Mouse (Mus musculus) A20 (cell line): Measurements from ENCODE around the gene Ppp1r3e.

Source experiments
- DNase-seq: peaks from one replicate; pipeline ENCODE4 v3.0.0-alpha.2; 2011; ENCODE audit warnings: low read depth, low spot score

Gene Ppp1r3e

DNA sequence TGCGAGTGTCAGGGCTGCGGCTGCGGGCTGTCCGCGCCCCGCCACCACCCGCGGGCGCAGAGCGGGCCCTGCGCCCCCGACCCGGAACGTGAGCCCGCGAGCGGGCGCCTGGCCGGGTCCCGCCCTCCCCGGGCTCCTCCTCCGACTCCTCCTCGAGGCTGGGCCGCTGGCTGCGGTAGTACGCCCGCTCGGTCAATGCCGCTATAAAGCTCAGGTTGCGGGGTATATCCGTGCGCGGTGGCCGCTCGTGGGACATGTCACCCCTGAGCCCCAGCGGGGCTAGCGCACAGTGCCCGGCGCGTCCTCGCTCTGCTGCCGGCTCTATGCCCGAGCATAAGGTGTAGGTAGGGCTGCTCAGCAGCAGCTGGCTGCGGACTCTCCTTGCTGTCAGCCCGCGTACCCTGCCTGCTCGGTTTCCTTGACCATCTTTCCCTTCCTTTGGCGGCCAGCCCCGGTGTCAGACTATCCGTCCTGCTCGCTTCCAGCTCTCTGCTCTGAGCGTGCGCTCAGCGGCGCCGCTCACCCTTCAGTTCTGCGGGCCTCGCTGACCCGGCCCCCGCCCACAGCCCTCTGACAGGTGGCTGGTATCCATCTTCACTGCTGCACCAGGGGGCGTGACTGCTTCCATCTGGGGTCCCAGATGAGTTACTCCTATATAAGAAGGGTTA, at the start of gene Ppp1r3e:
Gene Ppp1r3e, minus strand, starts transcription at position 503 of the 668 bp plus-strand sequence.
- peak; percentile 90 for DNase-seq

DNA sequence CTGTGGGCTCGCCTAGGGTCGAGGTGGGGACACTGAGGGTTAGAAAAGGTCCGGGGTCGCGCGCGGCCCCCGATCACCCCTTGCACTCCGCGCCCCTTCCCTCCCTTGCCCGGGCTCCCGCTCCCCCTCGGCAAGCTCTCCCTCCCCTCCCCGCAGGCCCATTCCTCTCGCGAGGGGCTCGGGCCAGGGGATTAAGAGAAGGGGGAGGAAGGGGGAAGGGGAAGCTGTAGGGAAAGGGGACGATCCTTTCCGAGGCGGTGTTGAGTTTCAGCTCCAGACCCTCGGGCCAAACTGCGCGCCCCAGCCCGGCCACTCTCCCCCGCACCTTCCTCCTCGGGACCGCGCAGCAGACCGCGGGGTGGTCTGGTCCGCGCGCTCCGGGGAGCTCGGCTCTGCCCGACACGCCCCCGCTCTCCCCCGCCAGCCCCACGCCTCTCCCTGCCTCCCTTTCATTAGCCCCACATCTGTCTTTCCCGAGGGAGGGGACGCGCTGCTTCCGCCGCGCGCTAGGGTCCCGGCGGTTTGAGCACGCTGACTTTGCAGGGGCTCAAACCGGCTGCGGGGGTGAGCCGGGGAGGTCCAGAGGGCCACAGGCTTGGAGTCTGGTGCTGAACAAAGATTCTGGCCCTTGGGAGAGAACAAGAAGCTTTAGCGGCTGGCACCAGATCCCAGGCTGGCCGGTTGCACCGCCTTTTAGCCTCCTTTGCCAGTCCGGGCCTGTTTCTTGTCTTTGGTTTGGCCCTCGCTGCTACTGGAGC, 49.2 kb upstream of the Ppp1r3e start:
- no peak for DNase-seq

DNA sequence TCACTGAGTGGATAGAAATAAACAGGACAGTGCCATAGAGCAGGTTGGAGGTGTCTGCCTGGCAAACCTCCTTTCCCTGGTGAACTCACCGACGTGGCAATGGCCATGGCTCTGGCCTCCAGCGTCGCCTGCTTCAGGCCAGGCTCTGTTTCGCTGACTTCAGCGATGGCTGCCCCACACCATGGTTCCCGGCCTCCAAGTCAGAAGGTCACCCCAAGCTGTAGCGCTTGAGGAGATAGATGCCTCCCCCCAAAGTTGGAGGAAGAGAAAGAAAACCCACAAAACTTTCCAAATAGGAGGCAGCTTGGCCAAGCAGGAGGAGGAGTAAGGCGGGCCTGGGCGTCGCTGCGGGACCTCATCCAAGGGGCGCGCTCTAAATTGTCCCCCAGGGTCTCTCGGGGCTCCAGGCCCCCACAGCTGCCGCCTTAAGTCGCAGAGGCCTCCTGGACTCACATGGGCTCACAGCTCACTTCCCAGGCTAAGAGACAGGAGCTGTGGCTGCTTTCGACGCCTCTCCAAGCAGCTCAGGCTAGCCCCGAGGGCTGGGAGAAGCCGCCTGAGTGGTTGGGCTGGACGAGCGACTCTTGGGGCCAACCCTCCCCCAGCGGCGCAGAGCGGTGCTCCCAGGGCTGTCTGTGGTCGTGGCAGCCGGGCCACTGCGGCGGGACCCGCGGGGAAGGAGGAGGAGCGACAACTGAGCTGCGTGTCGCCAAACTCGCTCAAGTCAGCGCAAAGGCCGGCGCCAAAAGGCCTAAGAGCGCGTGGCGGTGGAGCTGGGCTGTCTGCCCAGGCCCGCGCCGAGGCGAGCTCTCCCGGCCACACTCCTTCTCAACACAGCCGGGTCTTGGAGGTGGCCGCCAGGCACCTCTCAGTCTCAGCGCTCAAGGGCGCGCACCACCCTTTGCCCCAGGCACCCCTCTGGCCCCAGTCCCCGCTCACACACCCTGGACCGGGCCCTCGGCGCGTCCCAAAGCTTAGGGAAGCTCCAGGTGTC, 48.3 kb upstream of the Ppp1r3e start, which contains the start of gene Efs:
Gene Efs, minus strand, starts transcription at position 778 of the 994 bp plus-strand sequence.
- no peak for DNase-seq

DNA sequence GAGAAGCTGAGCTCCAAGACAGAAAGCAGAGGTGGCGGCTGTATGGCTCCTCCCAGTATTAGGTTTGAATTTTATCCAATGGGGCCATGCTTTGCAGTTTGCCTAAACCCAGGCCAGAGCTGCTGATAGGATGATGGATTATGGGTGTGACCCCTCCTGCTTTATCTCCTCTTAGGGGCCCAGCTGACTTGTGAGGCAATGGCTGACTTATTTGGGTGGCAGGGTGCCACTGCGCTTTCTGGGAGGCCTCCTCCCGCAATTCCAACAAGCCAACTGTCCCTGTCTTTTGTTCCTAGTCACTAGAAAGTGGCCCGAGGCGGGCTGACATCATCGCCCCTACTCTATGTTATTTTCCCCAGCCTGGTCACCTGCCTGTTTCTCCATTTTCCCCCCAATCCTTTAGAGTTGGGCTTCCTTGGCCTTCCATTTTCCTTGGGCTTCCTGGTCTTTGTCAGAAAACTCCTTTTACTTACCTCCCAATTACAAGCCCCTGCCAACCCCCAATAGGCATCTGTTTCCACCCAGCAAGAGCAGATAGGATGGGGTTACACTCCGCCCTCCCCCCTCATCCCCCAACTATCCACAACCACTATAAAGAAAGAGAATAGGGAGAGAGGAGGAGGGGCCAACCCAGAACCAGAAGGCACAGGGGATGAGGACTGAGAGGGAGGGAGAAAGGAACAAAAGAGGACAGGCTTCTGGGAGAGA, 47.4 kb upstream of the Ppp1r3e start:
- no peak for DNase-seq

DNA sequence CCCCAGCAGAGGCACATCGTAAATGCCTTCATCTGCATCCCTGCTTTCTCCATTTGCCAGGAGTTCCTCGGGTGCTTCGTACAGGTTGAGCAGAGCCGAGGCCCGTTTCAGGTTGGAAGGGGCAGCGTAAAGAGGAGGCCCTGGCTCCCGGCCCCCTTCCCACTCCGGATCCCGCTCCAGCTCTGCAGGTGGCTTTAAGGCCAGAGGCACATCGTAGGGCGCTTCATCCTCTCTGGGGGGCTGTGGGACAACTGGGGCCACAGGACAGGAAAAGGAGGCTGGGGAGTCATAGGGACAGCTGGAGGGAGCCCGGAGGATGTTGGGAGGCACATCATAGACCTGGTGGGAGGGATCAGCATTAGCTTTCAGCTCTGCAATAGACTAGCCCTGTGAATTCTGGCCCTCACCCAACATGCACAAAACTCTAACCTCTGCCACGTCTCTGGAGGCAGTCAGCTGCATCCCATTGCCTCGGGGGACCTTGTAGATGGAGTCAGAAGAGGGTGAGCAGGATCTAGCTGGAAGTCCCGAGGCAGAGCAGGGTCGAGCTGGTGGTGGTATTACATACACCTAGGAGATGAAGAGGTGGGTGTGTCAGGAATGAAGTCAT, 42.8 kb upstream of the Ppp1r3e start:
- no peak for DNase-seq

DNA sequence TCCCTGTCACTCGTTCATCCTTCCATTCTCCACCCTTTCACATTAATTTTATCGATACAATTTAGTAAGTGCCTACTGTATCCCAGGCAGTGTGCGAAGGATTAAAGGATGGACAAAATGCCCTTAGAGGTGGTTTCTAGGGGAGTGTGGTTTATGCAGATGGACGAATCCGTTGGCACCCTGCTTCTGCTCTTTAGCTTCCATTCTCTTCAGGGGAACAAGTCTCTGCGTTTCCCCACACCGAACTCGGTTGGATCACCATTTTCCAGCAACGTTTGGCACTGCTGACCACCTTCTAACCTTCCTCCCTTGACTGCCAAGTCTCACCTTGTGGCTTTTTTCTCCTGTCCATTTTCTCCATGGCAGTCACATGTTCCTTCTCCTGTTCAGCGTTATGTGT, 36.0 kb upstream of the Ppp1r3e start:
- DNase-seq, result no peak

DNA sequence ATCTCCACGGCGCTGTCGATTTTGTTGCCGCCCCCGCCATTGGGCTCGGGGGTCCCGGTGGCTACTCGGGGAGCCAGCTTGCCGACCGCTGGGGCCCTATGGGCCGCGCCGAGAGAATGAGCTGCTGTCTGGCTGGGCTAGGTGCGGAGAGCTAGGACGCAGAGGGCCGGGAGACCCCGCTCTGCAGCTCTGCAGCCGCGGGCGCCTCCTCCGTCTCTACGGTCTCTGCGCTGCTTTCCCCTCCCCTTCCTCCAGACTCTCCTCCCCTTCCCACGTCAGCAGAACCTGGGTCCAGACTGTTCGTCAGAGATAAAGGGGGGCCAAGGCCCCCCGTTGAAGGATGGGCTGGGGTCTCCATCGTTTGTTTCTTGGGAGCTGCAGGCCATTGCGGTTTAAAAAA, 35.5 kb upstream of the Ppp1r3e start, which contains the start of gene Slc22a17:
Gene Slc22a17, minus strand, starts transcription at position 247 of the 400 bp plus-strand sequence.
- DNase-seq, result no peak

DNA sequence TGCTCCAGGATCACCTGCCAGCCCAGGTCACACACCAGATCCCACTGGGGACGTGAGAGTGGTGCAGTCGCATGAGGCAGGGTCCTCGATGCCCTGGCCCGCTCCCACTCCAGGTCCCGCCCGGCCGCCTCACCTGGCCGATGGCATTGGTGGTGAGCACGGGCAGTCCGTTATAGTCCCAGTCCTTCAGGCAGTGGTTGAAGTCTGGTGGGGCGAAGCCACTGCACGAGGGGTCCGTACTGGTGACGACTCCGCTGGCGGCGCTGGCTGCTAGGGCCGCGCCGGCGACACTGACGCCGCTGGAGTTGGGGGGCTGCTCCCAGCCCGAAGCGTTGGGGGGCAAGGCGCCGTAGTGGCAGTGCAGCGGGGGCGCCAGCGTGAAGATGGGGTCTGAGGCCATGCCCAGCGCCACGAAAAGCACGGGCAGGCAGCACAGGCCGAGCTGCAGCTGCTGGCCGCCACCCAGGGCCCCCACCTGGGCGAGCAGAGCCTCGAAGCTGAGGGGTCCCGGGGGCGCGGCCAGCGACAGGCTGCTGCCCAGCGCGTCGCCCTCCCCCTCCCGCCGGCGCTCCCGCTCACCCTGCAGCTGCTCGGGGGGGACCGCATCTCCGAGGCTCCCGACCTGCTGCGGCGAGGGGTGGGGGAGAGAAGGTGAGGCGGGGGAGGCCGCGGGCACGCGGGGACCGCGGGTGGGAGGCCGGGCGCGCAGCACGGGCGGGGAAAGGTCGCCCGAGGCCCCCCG, 34.9 kb upstream of the Ppp1r3e start:
- DNase-seq, result no peak

DNA sequence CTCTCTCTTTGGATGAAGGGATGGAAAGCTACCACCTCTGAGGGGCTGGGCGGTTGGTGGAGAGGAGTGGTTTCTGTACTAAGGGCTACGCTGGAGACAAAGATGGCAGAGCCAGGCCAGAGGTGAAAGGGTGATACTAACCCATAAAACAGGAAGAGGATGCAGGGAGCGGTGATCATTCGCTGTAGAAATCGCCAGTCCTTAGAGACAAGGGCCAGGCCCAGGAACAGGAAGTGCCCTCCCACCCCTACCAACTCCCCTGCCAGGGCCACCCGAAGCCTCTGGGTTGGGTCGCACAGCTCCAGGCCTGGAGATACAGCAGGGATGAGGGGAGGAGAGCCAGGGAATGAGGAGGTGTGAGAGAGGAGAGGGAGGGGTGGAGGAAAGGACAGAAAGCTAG, 31.3 kb upstream of the Ppp1r3e start:
- DNase-seq, result no peak

DNA sequence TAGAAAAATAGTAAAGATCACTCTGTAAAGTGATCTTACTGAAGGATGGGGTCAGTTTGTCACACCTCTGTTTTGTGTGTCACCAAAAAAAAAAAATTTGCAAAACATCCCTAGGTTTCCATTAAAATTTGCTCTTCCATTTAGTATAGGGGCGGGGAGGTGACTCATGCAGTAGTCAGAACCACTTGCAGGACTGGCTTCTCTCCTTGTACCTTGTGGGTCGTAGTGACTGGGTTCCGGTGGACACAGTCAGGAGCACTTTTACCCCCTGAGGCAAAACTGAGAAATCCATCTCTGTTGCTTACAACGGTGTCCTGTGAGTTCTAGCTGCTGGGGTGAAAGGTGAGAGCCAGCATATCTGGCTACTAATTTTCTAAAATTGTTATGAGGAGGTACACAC, 26.3 kb upstream of the Ppp1r3e start:
- DNase-seq, result no peak

DNA sequence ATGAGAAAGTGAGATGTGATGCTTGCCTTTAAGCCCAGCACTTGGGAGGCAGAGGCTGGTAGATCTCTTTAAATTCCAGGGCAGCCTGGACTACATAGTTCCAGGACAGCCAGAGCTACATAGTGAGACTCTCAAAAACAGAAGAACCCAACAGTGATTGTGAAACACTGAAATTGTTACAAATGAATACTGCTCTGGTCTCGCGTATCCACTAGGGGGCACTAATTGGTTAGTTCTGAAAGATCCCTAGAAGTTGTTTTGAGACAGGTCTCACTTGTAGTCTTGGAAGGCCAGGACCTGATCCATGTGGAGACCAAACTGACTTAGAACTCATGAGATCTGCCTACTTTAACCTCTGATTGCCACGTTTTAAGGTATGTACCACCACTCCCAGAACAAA, 23.0 kb upstream of the Ppp1r3e start:
- DNase-seq, result peak; percentile 77

DNA sequence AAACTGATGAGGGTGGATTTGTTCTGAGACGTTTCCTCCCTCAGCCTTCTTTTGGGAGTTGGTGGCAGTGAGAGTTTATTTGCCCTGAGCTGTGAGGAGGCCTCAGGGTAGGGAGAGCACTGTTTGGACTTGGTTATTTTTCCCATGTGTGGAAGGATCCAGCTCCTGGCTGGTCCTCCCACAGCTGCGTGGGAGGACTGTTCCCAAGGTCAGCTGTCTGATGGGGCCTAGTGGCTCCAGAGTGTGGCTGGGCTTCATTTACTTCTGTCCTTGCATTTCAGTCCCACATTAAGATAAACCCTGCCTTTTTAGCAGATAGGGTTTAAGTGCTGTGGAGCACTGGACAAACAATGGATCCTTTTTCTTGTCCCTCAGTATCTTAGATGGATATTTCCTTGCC, 20.1 kb upstream of the Ppp1r3e start:
- no peak for DNase-seq

DNA sequence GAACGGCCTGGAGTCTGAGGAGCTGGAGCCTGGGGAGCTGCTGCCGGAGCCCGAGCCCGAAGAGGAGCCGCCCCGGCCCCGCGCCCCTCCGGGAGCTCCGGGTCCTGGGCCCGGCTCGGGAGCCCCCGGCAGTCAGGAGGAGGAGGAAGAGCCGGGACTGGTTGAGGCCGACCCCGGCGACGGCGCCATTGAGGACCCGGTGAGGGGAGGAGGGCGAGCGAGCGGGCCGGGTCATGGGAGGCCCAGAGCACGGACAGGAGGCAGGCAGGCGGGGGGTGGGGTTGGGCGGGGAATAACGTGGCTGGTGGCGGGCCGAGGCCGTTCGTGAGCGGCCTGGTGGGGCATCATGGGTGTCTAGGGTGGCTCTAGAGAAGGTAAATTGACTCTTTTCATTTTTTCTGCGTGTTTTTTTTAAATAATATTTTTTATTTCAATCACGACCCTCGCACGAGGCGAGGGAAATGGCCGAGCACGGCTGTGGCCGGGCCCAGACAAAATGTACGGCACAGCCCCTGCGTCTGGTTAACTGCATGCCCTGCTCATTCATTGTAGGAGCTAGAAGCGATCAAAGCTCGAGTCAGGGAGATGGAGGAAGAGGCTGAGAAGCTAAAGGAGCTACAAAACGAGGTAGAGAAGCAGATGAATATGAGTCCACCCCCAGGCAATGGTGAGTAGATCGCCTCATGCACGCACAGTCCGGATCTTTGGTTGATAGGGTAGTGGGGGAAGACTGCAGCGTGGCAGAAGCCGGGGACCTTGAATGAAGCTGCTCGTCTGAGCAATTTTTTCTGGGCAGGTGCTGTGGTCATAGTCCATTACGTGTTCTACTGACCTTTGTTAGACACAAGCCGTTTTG, 17.2 kb upstream of the Ppp1r3e start:
- peak; percentile 67 for DNase-seq

DNA sequence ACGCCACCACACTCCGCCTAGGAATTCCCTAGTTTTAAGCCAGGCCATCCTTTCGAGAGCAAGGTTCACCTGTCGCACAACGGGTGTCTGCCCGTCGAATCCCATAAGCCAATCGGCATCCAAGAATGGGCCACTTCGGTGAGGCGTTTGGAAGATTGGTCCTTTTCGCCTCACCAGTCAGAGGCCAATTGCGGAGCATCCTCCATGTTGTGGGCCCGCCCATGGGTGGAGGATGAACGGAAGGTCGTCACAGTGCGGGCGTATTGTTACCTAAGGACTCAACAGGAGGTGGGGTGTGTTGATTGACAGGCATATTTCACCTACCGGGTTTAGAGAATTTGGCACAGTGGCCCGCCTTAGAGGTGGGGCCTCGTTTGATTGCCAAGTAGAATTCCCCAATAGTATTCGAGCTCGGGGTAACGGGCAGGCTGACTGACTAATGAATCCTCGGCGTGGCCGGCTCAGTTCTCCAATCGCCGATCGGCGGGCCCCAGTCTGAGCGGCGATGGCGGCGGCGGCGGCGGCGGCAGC, 16.4 kb upstream of the Ppp1r3e start:
- DNase-seq, result peak; percentile 99

DNA sequence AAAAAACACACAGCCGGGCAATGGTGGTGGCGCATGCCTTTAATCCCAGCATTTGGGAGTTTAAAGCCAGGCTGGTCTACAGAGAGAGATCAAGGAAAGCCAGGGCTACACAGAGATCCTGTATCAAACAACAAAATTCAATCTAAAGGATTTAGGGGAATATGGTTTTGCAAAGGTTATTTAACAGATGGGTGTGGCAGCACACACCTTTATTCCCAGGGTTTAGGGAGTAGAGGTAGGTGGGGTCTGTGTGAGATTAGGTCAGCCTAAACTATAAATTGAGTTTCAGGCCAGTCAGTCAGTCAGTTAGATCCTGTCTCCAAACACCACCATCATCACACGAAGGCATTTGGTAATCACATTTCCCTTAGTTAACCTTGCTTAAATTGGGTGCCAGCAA, 14.8 kb upstream of the Ppp1r3e start, which contains the start of gene Pabpn1:
Gene Pabpn1, plus strand, starts transcription at position 301 of the 400 bp plus-strand sequence.
- no peak for DNase-seq

DNA sequence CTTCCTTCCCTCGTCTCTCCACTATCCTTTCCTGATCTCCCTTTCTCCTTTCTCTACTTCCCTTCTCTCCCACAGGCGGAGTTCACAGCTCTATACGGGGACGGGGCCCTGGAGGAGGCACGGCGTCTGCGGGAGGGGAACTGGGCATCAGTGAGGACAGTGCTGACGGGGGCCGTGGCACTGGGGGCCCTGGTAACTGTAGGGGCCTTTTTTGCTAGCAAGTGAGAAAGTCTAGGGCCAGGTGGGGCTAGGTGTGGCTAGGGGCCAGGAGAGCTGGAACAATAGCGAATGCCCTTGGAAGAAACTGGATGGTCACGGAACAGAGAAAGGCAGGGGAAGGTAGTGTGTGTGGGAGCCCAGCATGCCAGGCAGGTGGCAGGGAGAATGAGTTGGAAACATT, 8.0 kb upstream of the Ppp1r3e start:
- DNase-seq, result no peak

DNA sequence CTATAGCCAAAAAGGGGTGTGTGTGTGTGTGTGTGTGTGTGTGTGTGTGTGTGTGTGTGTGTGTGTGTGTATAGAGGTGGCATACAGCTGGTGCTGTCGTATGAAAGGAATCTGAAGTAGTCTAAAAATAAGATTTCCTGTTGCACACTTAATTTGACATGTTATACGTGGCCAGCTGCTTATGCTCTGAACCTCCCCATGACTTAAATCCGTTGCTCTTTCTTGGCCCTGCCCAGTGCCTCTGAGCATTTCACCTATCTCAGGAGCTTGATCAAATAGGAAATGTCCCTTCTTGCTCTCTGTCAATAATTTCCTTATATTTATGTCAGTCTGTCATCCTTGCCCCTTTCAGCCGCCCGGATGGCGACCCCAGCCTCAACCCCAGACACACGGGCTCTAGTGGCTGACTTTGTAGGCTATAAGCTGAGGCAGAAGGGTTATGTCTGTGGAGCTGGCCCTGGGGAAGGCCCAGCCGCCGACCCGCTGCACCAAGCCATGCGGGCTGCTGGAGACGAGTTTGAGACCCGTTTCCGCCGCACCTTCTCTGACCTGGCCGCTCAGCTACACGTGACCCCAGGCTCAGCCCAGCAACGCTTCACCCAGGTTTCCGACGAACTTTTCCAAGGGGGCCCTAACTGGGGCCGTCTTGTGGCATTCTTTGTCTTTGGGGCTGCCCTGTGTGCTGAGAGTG, 6.8 kb upstream of the Ppp1r3e start:
- no peak for DNase-seq
